Mouse (Mus musculus): Measurements from ENCODE around the gene Hoga1.

The Hoga1 gene

GRCm38 (mm10) chr19:42045269-42046102 is at the start of gene Hoga1:
Gene Hoga1, plus strand, starts transcription at chr19:42045610.
- DNase-seq: peak; percentile 92 to 96

GRCm38 (mm10) chr19:41997090-41997489 is 48.3 kb upstream of the Hoga1 start:
- DNase-seq: no peak

GRCm38 (mm10) chr19:41998770-41999548 is 46.5 kb upstream of the Hoga1 start:
- no peak for DNase-seq

- peak in 1 of 2 experiments; percentile 56 for DNase-seq
Observed at GRCm38 (mm10) chr19:41999688-42000283, 45.6 kb upstream of the Hoga1 start.

- DNase-seq: peak in 1 of 2 experiments; percentile 43
Observed at GRCm38 (mm10) chr19:42000446-42000958, 44.9 kb upstream of the Hoga1 start.

- DNase-seq: no peak
Observed at GRCm38 (mm10) chr19:42001253-42001980, 44.0 kb upstream of the Hoga1 start.

GRCm38 (mm10) chr19:42004258-42004657 is 41.2 kb upstream of the Hoga1 start:
- no peak for DNase-seq

GRCm38 (mm10) chr19:42005616-42006015 is 39.8 kb upstream of the Hoga1 start:
- no peak for DNase-seq

GRCm38 (mm10) chr19:42006568-42006967 is 38.8 kb upstream of the Hoga1 start:
- no peak for DNase-seq

- no peak for DNase-seq
Observed at GRCm38 (mm10) chr19:42008586-42008985, 36.8 kb upstream of the Hoga1 start.

GRCm38 (mm10) chr19:42009067-42009466 is 36.3 kb upstream of the Hoga1 start:
- DNase-seq: no peak

- no peak for DNase-seq
Observed at GRCm38 (mm10) chr19:42010436-42010835, 35.0 kb upstream of the Hoga1 start.

GRCm38 (mm10) chr19:42011123-42011522 is 34.3 kb upstream of the Hoga1 start:
- no peak for DNase-seq

- no peak for DNase-seq
Observed at GRCm38 (mm10) chr19:42014231-42014825, 31.1 kb upstream of the Hoga1 start.

GRCm38 (mm10) chr19:42015001-42015400 is 30.4 kb upstream of the Hoga1 start:
- no peak for DNase-seq

GRCm38 (mm10) chr19:42016251-42016650 is 29.2 kb upstream of the Hoga1 start:
- DNase-seq: no peak

- DNase-seq: no peak
Observed at GRCm38 (mm10) chr19:42016840-42017239, 28.6 kb upstream of the Hoga1 start.

GRCm38 (mm10) chr19:42017399-42018247 is 27.8 kb upstream of the Hoga1 start:
- peak; percentile 37 to 66 for DNase-seq

- DNase-seq: no peak
Observed at GRCm38 (mm10) chr19:42019011-42019522, 26.3 kb upstream of the Hoga1 start.

GRCm38 (mm10) chr19:42021681-42022541 is 23.5 kb upstream of the Hoga1 start:
- peak in 1 of 2 experiments; percentile 33 for DNase-seq
